In genomic region chr4:62454995-62455394, GRCm38 (mm10) we compare ENCODE assay signal across 8 mouse cellular contexts. TPM values are rescaled to one million over a fixed set of nuclear protein-coding genes. Genes with fewer than 3 reads are reported as not detected.
DNase-seq lines count a peak whose midpoint lies in the region; ATAC-seq and TF ChIP-seq lines count a peak whose summit lies in the region.

No protein-coding gene starts in this region.

- WGBS in midbrain, embryonic 14.5 days = 69% methylated on average over 5 of the region's 5 CpGs
- WGBS in midbrain, embryonic 15.5 days = 64% methylated on average over 5 of the region's 5 CpGs
- WGBS in limb, embryonic 11.5 days = 67% methylated on average over 5 of the region's 5 CpGs

- no peak overlapping the region for H3K9ac ChIP-seq in midbrain, embryonic 14.5 days (replicated peaks; ENCODE audit: low read length)
- no peak overlapping the region for H3K9ac ChIP-seq in midbrain, embryonic 15.5 days
- H3K9ac ChIP-seq in limb, embryonic 11.5 days (ENCODE audit: low read length) = no peak overlapping the region

- H3K4me2 ChIP-seq in midbrain, embryonic 14.5 days (ENCODE audit: low read length) = no peak overlapping the region
- H3K4me2 ChIP-seq in midbrain, embryonic 15.5 days = no peak overlapping the region
- no peak overlapping the region for H3K4me2 ChIP-seq in limb, embryonic 11.5 days (ENCODE audit: low read depth, severe bottlenecking)

- no peak for TF ChIP-seq POLR2A in brain, embryonic 14.5 days (IDR thresholded peaks at IDR 0.05; ENCODE audit: borderline replicate concordance, extremely low read depth, insufficient read depth, insufficient read length, poor library complexity, severe bottlenecking)

- no peak overlapping the region for H3K4me3 ChIP-seq in midbrain, embryonic 14.5 days (replicated peaks; ENCODE audit: low read depth, low read length)
- no peak overlapping the region for H3K4me3 ChIP-seq in midbrain, embryonic 15.5 days
- H3K4me3 ChIP-seq in limb, embryonic 11.5 days (ENCODE audit: low read depth, low read length) = no peak overlapping the region

- H3K27ac ChIP-seq in midbrain, embryonic 14.5 days (replicated peaks; ENCODE audit: low read depth, low read length) = no peak overlapping the region
- no peak overlapping the region for H3K27ac ChIP-seq in midbrain, embryonic 15.5 days
- H3K27ac ChIP-seq in limb, embryonic 11.5 days (replicated peaks; ENCODE audit: low read depth, low read length) = no peak overlapping the region

- H3K27me3 ChIP-seq in midbrain, embryonic 14.5 days (ENCODE audit: control insufficient read depth, insufficient read depth, low read length) = no peaks in the 10 kb centered on the region
- H3K27me3 ChIP-seq in midbrain, embryonic 15.5 days (replicated peaks) = no peaks in the 10 kb centered on the region
- no peaks in the 10 kb centered on the region for H3K27me3 ChIP-seq in limb, embryonic 11.5 days (ENCODE audit: control insufficient read depth, insufficient read depth, low read length)

- no peaks in the 10 kb centered on the region for H3K9me3 ChIP-seq in midbrain, embryonic 14.5 days (ENCODE audit: control insufficient read depth, low read length)
- H3K9me3 ChIP-seq in midbrain, embryonic 15.5 days = no peaks in the 10 kb centered on the region
- H3K9me3 ChIP-seq in limb, embryonic 11.5 days (ENCODE audit: control insufficient read depth, low read length) = peaks cover 3% of the 10 kb centered on the region; the same call in 1 of the 2 replicates

- no peak for ATAC-seq in midbrain, embryonic 14.5 days (ENCODE audit: low FRiP score, low TSS enrichment)
- no peak for ATAC-seq in midbrain, embryonic 15.5 days (replicated peaks)
- peak; percentile 69 for ATAC-seq in granulocyte monocyte progenitor cell, adult 5-6 weeks (replicated peaks; ENCODE audit: poor library complexity, severe bottlenecking)
- ATAC-seq in limb, embryonic 11.5 days (ENCODE audit: insufficient number of reproducible peaks, low FRiP score, low TSS enrichment, low read depth) = no peak

- peak; percentile 15 to 33 for DNase-seq in adrenal gland, adult 18-20 months (ENCODE audit: low spot score in 2 of 2)
- DNase-seq in adrenal gland, postnatal 4 days (ENCODE audit: low spot score in 2 of 2) = no peak
- peak; percentile 62 for DNase-seq in midbrain, embryonic 14.5 days
- DNase-seq in brain, embryonic 14.5 days (ENCODE audit: low read depth) = peak; percentile 45
- DNase-seq in limb, embryonic 11.5 days (ENCODE audit: low spot score) = peak; percentile 61
- peak; percentile 35 for DNase-seq in right cerebral cortex, postnatal 4 days

- H3K36me3 ChIP-seq in midbrain, embryonic 14.5 days (ENCODE audit: control insufficient read depth, insufficient read depth, low read length) = peaks cover 7% of the 10 kb centered on the region; the same call in 1 of the 2 replicates
- H3K36me3 ChIP-seq in midbrain, embryonic 15.5 days (replicated peaks) = 0 out of 2 replicates have a peak, but pooled peaks cover 3% of the 10 kb centered on the region
- H3K36me3 ChIP-seq in limb, embryonic 11.5 days (ENCODE audit: control insufficient read depth, insufficient read depth, low read length) = no peaks in the 10 kb centered on the region

- no peaks in the 10 kb centered on the region for H3K4me1 ChIP-seq in midbrain, embryonic 14.5 days (ENCODE audit: control insufficient read depth, insufficient read depth, low read length)
- H3K4me1 ChIP-seq in midbrain, embryonic 15.5 days = no peaks in the 10 kb centered on the region
- H3K4me1 ChIP-seq in limb, embryonic 11.5 days (ENCODE audit: control insufficient read depth, insufficient read depth, low read length) = no peaks in the 10 kb centered on the region

- peak; percentile 63; the same call in 1 of the 2 replicates for TF ChIP-seq CTCF in brain, embryonic 14.5 days (IDR thresholded peaks at IDR 0.05; ENCODE audit: borderline replicate concordance, extremely low read depth, insufficient read depth, insufficient read length)

RNA-seq across cellular contexts. Expression of gene Wdr31, which starts 15.7 kb away (rescaled TPM):
- total RNA-seq in adrenal gland, adult 18-20 months (2021) = 1 to 10 TPM; 1.2 to 1.8 TPM
- 1 to 10 TPM; 6.4 to 7.7 TPM for total RNA-seq in adrenal gland, postnatal 4 days (2021)
- polyA plus RNA-seq in midbrain, embryonic 14.5 days (2014; fragmentation: Nextera tagmentation; extraction: Ambion mirVana) = 9.3 and 10.2 TPM in 2 replicates
- 15.8 and 16.3 TPM in 2 replicates for polyA plus RNA-seq in midbrain, embryonic 15.5 days (2015; fragmentation: Nextera tagmentation; extraction: Ambion mirVana)
- 6.9 and 8.0 TPM in 2 replicates for polyA plus RNA-seq in brain, embryonic 14.5 days (2012; rRNA removed)
- total RNA-seq in granulocyte monocyte progenitor cell, adult 5-6 weeks (2014; fragmentation: Nextera tagmentation) = 1.2 and 2.4 TPM in 2 replicates
- total RNA-seq in granulocyte monocyte progenitor cell, adult 5-6 weeks (2017) = 1.5 and 2.0 TPM in 2 replicates
- 7.6 and 8.1 TPM in 2 replicates for polyA plus RNA-seq in limb, embryonic 11.5 days (2014; fragmentation: Nextera tagmentation; extraction: Ambion mirVana)

RNA-seq across cellular contexts. Expression of gene Rnf183, which starts 19.9 kb away (rescaled TPM):
- 1 to 10 TPM in 1 of 2 experiments, not detected in 1; 1.1 TPM for total RNA-seq in adrenal gland, adult 18-20 months (2021)
- total RNA-seq in adrenal gland, postnatal 4 days (2021) = under 1 TPM in 1 of 2 experiments, not detected in 1; 0.42 TPM
- 0.15 TPM in 1 of 2 replicates, not detected in the other for polyA plus RNA-seq in midbrain, embryonic 14.5 days (2014; fragmentation: Nextera tagmentation; extraction: Ambion mirVana)
- polyA plus RNA-seq in midbrain, embryonic 15.5 days (2015; fragmentation: Nextera tagmentation; extraction: Ambion mirVana) = 0.20 and 0.21 TPM in 2 replicates
- polyA plus RNA-seq in brain, embryonic 14.5 days (2012; rRNA removed) = 0.96 and 1.2 TPM in 2 replicates
- total RNA-seq in granulocyte monocyte progenitor cell, adult 5-6 weeks (2014; fragmentation: Nextera tagmentation) = not detected in 2 replicates
- total RNA-seq in granulocyte monocyte progenitor cell, adult 5-6 weeks (2017) = not detected in 2 replicates
- polyA plus RNA-seq in limb, embryonic 11.5 days (2014; fragmentation: Nextera tagmentation; extraction: Ambion mirVana) = not detected in 2 replicates

RNA-seq across cellular contexts. Expression of gene Bspry, which starts 24.9 kb away (rescaled TPM):
- total RNA-seq in adrenal gland, adult 18-20 months (2021) = 1 to 10 TPM; 3.7 to 9.6 TPM
- total RNA-seq in adrenal gland, postnatal 4 days (2021) = 1 to 10 TPM; 2.7 to 4.6 TPM
- 0.32 and 0.43 TPM in 2 replicates for polyA plus RNA-seq in midbrain, embryonic 14.5 days (2014; fragmentation: Nextera tagmentation; extraction: Ambion mirVana)
- polyA plus RNA-seq in midbrain, embryonic 15.5 days (2015; fragmentation: Nextera tagmentation; extraction: Ambion mirVana) = 0.60 and 1.0 TPM in 2 replicates
- polyA plus RNA-seq in brain, embryonic 14.5 days (2012; rRNA removed) = 0.72 TPM in 2 replicates
- not detected in 2 replicates for total RNA-seq in granulocyte monocyte progenitor cell, adult 5-6 weeks (2014; fragmentation: Nextera tagmentation)
- total RNA-seq in granulocyte monocyte progenitor cell, adult 5-6 weeks (2017) = 0.43 TPM in 1 of 2 replicates, not detected in the other
- polyA plus RNA-seq in limb, embryonic 11.5 days (2014; fragmentation: Nextera tagmentation; extraction: Ambion mirVana) = 0.91 and 1.2 TPM in 2 replicates

RNA-seq across cellular contexts. Expression of gene Prpf4, which starts 46.4 kb away (rescaled TPM):
- total RNA-seq in adrenal gland, adult 18-20 months (2021) = 10 to 100 TPM; 22.8 to 27.6 TPM
- total RNA-seq in adrenal gland, postnatal 4 days (2021) = 10 to 100 TPM; 26.0 to 27.6 TPM
- 13.1 and 15.9 TPM in 2 replicates for polyA plus RNA-seq in midbrain, embryonic 14.5 days (2014; fragmentation: Nextera tagmentation; extraction: Ambion mirVana)
- 15.6 and 16.5 TPM in 2 replicates for polyA plus RNA-seq in midbrain, embryonic 15.5 days (2015; fragmentation: Nextera tagmentation; extraction: Ambion mirVana)
- 23.4 and 26.7 TPM in 2 replicates for polyA plus RNA-seq in brain, embryonic 14.5 days (2012; rRNA removed)
- total RNA-seq in granulocyte monocyte progenitor cell, adult 5-6 weeks (2014; fragmentation: Nextera tagmentation) = 20.1 and 24.1 TPM in 2 replicates
- total RNA-seq in granulocyte monocyte progenitor cell, adult 5-6 weeks (2017) = 17.4 and 17.6 TPM in 2 replicates
- polyA plus RNA-seq in limb, embryonic 11.5 days (2014; fragmentation: Nextera tagmentation; extraction: Ambion mirVana) = 36.6 and 37.3 TPM in 2 replicates

RNA-seq across cellular contexts. Expression of gene Cdc26, which starts 46.6 kb away (rescaled TPM):
- 10 to 100 TPM; 61.2 to 63.0 TPM for total RNA-seq in adrenal gland, adult 18-20 months (2021)
- total RNA-seq in adrenal gland, postnatal 4 days (2021) = 100 to 1,000 TPM in 1 of 2 experiments, 10 to 100 TPM in 1; 94.2 to 102 TPM
- 97.5 and 98.5 TPM in 2 replicates for polyA plus RNA-seq in midbrain, embryonic 14.5 days (2014; fragmentation: Nextera tagmentation; extraction: Ambion mirVana)
- polyA plus RNA-seq in midbrain, embryonic 15.5 days (2015; fragmentation: Nextera tagmentation; extraction: Ambion mirVana) = 75.0 and 76.5 TPM in 2 replicates
- 84.0 and 92.6 TPM in 2 replicates for polyA plus RNA-seq in brain, embryonic 14.5 days (2012; rRNA removed)
- 150 and 151 TPM in 2 replicates for total RNA-seq in granulocyte monocyte progenitor cell, adult 5-6 weeks (2014; fragmentation: Nextera tagmentation)
- total RNA-seq in granulocyte monocyte progenitor cell, adult 5-6 weeks (2017) = 103 and 127 TPM in 2 replicates
- 223 and 254 TPM in 2 replicates for polyA plus RNA-seq in limb, embryonic 11.5 days (2014; fragmentation: Nextera tagmentation; extraction: Ambion mirVana)

Comparison
In these comparisons a context has a peak if more than half of its experiments do, and no peak if none do; other contexts are left out.
1. DNase-seq: peak in adrenal gland, adult 18-20 months (2 of 2), midbrain, embryonic 14.5 days (single experiment), brain, embryonic 14.5 days (single experiment), limb, embryonic 11.5 days (single experiment) and right cerebral cortex, postnatal 4 days (single experiment); none in adrenal gland, postnatal 4 days (0 of 2).